Mouse (Mus musculus): ENCODE results near the gene Hoxc5. TPM values are rescaled to one million over a fixed set of nuclear protein-coding genes. Genes with fewer than 3 reads are reported as not detected.

The Hoxc5 gene
- polyA plus RNA-seq, 1 experiment from 2014 or later, result not detected

DNA sequence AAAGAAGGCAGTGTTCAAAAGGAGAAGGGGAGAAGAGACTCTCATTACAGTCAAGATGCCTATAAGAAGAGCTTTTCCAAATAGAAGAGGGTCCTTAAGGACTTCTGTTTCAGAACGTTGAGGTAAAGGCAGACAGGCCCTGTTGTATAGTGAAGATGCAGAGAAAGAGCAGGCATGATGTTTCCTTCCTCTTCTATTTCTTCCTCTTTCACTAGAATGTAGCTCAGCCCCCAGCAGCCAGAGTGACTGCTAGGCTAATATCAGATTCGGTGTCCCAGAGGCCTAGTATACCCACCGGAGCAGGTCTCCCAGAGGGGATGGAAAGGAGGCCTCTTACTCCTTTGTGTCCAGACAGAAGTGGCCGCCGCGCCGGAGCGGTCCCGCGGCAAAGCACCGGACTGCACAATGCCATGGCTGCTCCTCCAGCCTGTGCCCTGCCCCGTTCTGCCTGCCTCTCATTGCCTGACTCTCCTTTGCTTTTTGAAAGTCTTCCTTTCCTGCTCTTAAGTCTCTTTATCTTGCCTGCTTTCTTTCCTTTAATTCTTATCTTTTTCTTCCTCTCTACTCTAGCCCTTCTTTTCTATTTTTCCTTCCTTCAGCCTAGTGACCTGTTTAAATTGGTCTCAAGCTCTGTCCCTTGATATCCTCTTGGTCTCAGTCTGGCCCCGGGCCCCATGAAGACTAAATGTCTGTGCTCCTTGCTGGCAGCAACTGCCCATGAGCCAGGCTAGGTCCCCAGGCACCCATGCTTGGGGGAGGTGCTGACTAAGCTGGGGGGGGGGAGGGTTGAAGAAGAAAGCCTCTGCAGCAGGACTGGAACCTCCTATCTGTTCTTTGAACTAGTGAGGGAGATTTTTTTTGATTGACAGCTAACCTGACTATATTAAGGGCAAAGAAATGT, 11.6 kb downstream of the Hoxc5 start:
- no peaks in the 10 kb centered on the region for H3K36me3 ChIP-seq (ENCODE audit: control insufficient read depth, insufficient read depth, low read length)
- H3K4me3 ChIP-seq (ENCODE audit: low read depth, low read length), result no peak overlapping the region
- 1% methylated on average over 13 of the region's 13 CpGs for WGBS
- H3K9me3 ChIP-seq (ENCODE audit: control insufficient read depth, low read length), result no peaks in the 10 kb centered on the region
- ATAC-seq (replicated peaks; ENCODE audit: low FRiP score) (no peak), DNase-seq (ENCODE audit: low spot score) (no peak)
- H3K9ac ChIP-seq (ENCODE audit: low read length), result no peak overlapping the region
- no peak overlapping the region for H3K27ac ChIP-seq (ENCODE audit: low read depth, low read length)
- no peak overlapping the region for H3K4me2 ChIP-seq (ENCODE audit: low read depth, low read length, severe bottlenecking)
- H3K27me3 ChIP-seq (ENCODE audit: control insufficient read depth, insufficient read depth, low read length), result peaks cover 97% of the 10 kb centered on the region
- peaks cover 2% of the 10 kb centered on the region; the same call in 1 of the 2 replicates for H3K4me1 ChIP-seq (replicated peaks; ENCODE audit: control insufficient read depth, insufficient read depth, low read length)

DNA sequence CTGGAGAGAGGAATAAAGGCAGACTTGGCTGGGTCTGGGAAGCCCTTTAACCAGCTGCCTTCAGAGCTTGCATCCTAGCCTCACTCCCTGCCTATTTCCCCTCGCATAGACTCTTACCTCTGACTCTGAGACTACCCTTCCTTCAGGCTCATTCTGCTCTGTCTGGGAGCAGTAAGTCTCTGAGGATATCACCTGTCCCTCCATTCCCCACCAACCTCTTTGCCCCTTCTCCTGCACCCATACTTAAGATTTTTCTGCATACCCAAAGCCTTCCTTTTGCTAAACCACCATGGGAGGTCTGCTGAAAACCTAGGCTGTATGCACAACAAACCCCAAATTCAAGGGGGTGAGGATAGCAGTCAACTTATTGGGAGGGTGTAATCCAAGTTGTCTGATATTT, 12.7 kb downstream of the Hoxc5 start:
- 0% methylated on average over 1 of the region's 1 CpGs for WGBS
- H3K4me1 ChIP-seq (replicated peaks; ENCODE audit: control insufficient read depth, insufficient read depth, low read length), result peaks cover 2% of the 10 kb centered on the region; the same call in 1 of the 2 replicates
- DNase-seq (ENCODE audit: low spot score) (no peak), ATAC-seq (replicated peaks; ENCODE audit: low FRiP score) (no peak)
- H3K4me2 ChIP-seq (ENCODE audit: low read depth, low read length, severe bottlenecking), result no peak overlapping the region
- H3K9me3 ChIP-seq (ENCODE audit: control insufficient read depth, low read length), result no peaks in the 10 kb centered on the region
- H3K4me3 ChIP-seq (ENCODE audit: low read depth, low read length), result no peak overlapping the region
- no peak overlapping the region for H3K9ac ChIP-seq (ENCODE audit: low read length)
- H3K27ac ChIP-seq (ENCODE audit: low read depth, low read length), result no peak overlapping the region
- H3K36me3 ChIP-seq (ENCODE audit: control insufficient read depth, insufficient read depth, low read length), result no peaks in the 10 kb centered on the region
- H3K27me3 ChIP-seq (ENCODE audit: control insufficient read depth, insufficient read depth, low read length), result peaks cover 99% of the 10 kb centered on the region

DNA sequence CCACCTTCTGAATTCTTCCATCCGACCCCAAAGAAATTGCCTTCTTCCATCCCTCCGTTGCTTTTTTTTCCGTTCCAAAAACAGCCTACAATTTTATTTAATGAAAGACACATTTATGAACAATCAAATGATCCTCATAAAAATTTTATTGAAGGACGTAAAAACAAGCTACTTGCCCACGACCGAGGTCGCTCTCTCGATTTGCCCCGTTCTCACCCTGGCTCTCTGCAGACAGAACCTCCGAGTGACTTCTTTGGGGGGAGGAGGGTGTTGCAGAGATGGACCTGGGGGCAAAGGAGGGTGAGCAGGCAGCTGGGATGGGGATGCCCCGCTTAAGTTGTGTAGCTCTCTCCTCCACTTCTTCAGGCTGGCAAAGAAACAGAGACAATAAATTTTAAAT, 13.1 kb downstream of the Hoxc5 start:
- Histone ChIP-seq H3K27ac (ENCODE audit: low read depth, low read length) (no peak overlapping the region), H3K4me1 (replicated peaks; ENCODE audit: control insufficient read depth, insufficient read depth, low read length) (peaks cover 2% of the 10 kb centered on the region; the same call in 1 of the 2 replicates), H3K4me2 (ENCODE audit: low read depth, low read length, severe bottlenecking) (no peak overlapping the region), H3K27me3 (ENCODE audit: control insufficient read depth, insufficient read depth, low read length) (peaks cover 99% of the 10 kb centered on the region), H3K9ac (ENCODE audit: low read length) (no peak overlapping the region), H3K36me3 (ENCODE audit: control insufficient read depth, insufficient read depth, low read length) (no peaks in the 10 kb centered on the region), H3K4me3 (ENCODE audit: low read depth, low read length) (no peak overlapping the region), H3K9me3 (ENCODE audit: control insufficient read depth, low read length) (no peaks in the 10 kb centered on the region)
- DNase-seq (ENCODE audit: low spot score), result no peak
- 3% methylated on average over 11 of the region's 11 CpGs for WGBS
- ATAC-seq (replicated peaks; ENCODE audit: low FRiP score), result no peak

DNA sequence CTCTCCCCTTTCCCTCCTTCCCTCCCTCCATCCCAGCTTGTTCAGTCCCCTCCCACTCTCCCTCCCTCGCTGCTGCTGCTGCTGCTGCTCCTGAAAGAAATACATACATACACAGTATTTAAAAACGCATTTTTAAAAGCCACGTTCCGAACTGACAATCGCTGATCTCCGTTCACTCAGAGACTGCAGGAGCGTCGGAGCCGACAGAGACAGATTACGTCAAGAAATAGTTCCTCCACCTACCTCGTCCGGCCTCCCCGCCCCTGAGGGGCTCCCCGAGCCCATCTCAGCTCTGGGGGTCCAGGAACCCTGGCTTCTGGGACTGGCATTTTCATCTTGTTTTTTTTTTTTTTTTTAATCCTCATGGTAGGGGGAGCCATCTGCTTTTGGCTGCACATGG, 13.7 kb downstream of the Hoxc5 start:
- WGBS, result under 1% methylated on average over 14 of the region's 14 CpGs
- H3K9ac ChIP-seq (ENCODE audit: low read length), result no peak overlapping the region

DNA sequence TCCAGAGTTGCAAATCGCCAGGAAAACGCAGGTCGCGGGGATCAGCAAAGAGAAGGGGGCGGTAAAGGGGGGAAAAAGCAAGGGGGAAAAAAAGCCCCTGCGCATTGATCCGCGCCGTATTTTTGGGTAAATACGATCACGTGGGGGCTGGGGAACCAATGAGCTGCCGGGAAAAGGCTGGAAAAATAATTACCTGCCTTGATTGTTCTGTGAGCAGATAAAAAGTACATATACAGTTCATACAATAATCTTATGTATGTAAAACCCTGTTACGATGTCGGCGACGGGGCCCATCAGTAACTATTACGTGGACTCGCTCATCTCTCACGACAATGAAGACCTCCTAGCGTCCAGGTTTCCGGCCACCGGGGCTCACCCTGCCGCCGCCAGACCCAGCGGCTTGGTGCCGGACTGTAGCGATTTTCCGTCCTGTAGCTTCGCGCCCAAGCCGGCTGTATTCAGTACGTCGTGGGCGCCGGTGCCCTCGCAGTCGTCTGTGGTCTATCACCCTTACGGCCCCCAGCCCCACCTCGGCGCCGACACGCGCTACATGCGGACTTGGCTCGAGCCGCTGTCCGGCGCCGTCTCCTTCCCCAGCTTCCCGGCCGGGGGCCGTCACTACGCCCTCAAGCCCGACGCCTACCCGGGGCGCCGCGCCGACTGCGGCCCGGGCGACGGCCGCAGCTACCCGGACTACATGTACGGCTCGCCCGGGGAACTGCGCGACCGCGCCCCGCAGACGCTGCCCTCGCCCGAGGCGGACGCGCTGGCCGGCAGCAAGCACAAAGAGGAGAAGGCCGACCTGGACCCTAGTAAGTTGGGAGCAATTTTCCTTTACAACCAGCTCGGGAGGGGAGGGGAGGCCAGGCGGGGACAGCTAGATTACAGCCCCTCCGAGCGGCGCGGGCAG, 14.4 kb downstream of the Hoxc5 start:
- no peak overlapping the region for H3K9ac ChIP-seq (ENCODE audit: low read length)
- H3K4me1 ChIP-seq (replicated peaks; ENCODE audit: control insufficient read depth, insufficient read depth, low read length), result peaks cover 2% of the 10 kb centered on the region; the same call in 1 of the 2 replicates
- H3K4me3 ChIP-seq (ENCODE audit: low read depth, low read length), result peak overlapping the region; percentile 21
- no peaks in the 10 kb centered on the region for H3K36me3 ChIP-seq (ENCODE audit: control insufficient read depth, insufficient read depth, low read length)
- H3K27ac ChIP-seq (ENCODE audit: low read depth, low read length), result no peak overlapping the region
- no peaks in the 10 kb centered on the region for H3K9me3 ChIP-seq (ENCODE audit: control insufficient read depth, low read length)
- DNase-seq (ENCODE audit: low spot score) (no peak), ATAC-seq (replicated peaks; ENCODE audit: low FRiP score) (0 out of 2 replicates have a peak, but pooled peaks have one; percentile 39)
- peaks cover 99% of the 10 kb centered on the region for H3K27me3 ChIP-seq (ENCODE audit: control insufficient read depth, insufficient read depth, low read length)
- WGBS, result under 1% methylated on average over 88 of the region's 88 CpGs
- peak overlapping the region; percentile 28 for H3K4me2 ChIP-seq (ENCODE audit: low read depth, low read length, severe bottlenecking)

More for the DNA sequence above, 13.7 kb downstream of the Hoxc5 start:
- DNase-seq (ENCODE audit: low spot score) (no peak), ATAC-seq (replicated peaks; ENCODE audit: low FRiP score) (no peak)
- no peak overlapping the region for H3K27ac ChIP-seq (ENCODE audit: low read depth, low read length)
- H3K27me3 ChIP-seq (ENCODE audit: control insufficient read depth, insufficient read depth, low read length), result peaks cover 99% of the 10 kb centered on the region
- H3K36me3 ChIP-seq (ENCODE audit: control insufficient read depth, insufficient read depth, low read length), result no peaks in the 10 kb centered on the region
- no peak overlapping the region for H3K4me3 ChIP-seq (ENCODE audit: low read depth, low read length)
- H3K4me1 ChIP-seq (replicated peaks; ENCODE audit: control insufficient read depth, insufficient read depth, low read length), result peaks cover 2% of the 10 kb centered on the region; the same call in 1 of the 2 replicates
- peak overlapping the region; percentile 28; the same call in 1 of the 2 replicates for H3K4me2 ChIP-seq (ENCODE audit: low read depth, low read length, severe bottlenecking)
- no peaks in the 10 kb centered on the region for H3K9me3 ChIP-seq (ENCODE audit: control insufficient read depth, low read length)

DNA sequence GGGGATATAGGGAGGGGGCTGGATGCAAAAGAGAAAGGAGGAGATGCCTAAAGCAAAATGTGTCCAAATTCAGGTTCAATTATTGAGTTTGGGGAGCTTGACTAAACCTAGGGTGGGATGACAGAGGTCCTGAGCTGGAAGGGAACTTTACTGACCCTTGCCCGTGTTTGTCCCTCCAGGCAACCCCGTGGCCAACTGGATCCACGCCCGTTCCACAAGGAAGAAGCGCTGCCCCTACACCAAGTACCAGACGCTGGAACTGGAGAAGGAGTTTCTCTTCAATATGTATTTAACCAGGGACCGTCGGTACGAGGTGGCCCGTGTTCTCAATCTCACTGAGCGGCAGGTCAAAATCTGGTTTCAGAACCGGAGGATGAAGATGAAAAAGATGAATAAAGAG, 16.5 kb downstream of the Hoxc5 start:
- H3K36me3 ChIP-seq (ENCODE audit: control insufficient read depth, insufficient read depth, low read length), result no peaks in the 10 kb centered on the region
- ATAC-seq (replicated peaks; ENCODE audit: low FRiP score) (no peak), DNase-seq (ENCODE audit: low spot score) (no peak)
- H3K9ac ChIP-seq (ENCODE audit: low read length), result no peak overlapping the region
- no peak overlapping the region for H3K4me3 ChIP-seq (ENCODE audit: low read depth, low read length)
- no peaks in the 10 kb centered on the region for H3K9me3 ChIP-seq (ENCODE audit: control insufficient read depth, low read length)
- H3K4me1 ChIP-seq (replicated peaks; ENCODE audit: control insufficient read depth, insufficient read depth, low read length), result peaks cover 2% of the 10 kb centered on the region; the same call in 1 of the 2 replicates
- H3K27ac ChIP-seq (ENCODE audit: low read depth, low read length), result no peak overlapping the region
- WGBS, result under 1% methylated on average over 12 of the region's 12 CpGs
- no peak overlapping the region for H3K4me2 ChIP-seq (ENCODE audit: low read depth, low read length, severe bottlenecking)
- H3K27me3 ChIP-seq (ENCODE audit: control insufficient read depth, insufficient read depth, low read length), result peaks cover 99% of the 10 kb centered on the region

DNA sequence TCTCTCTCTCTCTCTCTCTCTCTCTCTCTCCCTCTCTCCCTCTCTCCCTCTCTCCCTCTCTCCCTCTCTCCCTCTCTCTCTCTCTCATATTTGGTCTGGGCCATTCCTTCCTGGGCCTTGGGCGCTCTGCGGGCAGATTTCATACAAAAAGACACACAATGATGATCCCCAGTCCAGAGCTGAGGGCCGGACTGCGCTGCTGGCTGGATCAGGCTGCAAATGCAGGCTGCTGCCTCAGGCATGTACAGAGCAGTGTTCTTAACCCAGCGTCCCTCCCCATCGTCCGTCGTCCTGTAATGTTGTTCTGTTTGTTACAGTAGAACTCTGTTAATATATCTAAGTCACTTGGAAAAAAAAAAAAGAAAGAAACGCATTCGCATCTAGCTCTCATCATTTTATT, 17.3 kb downstream of the Hoxc5 start:
- H3K27me3 ChIP-seq (ENCODE audit: control insufficient read depth, insufficient read depth, low read length), result peaks cover 99% of the 10 kb centered on the region
- H3K36me3 ChIP-seq (ENCODE audit: control insufficient read depth, insufficient read depth, low read length), result no peaks in the 10 kb centered on the region
- H3K9ac ChIP-seq (ENCODE audit: low read length), result no peak overlapping the region
- no peak overlapping the region for H3K4me2 ChIP-seq (ENCODE audit: low read depth, low read length, severe bottlenecking)
- H3K9me3 ChIP-seq (ENCODE audit: control insufficient read depth, low read length), result no peaks in the 10 kb centered on the region
- H3K4me1 ChIP-seq (replicated peaks; ENCODE audit: control insufficient read depth, insufficient read depth, low read length), result peaks cover 2% of the 10 kb centered on the region; the same call in 1 of the 2 replicates
- ATAC-seq (replicated peaks; ENCODE audit: low FRiP score) (no peak), DNase-seq (ENCODE audit: low spot score) (no peak)
- WGBS, result under 1% methylated on average over 10 of the region's 10 CpGs
- no peak overlapping the region for H3K27ac ChIP-seq (ENCODE audit: low read depth, low read length)
- H3K4me3 ChIP-seq (ENCODE audit: low read depth, low read length), result no peak overlapping the region

DNA sequence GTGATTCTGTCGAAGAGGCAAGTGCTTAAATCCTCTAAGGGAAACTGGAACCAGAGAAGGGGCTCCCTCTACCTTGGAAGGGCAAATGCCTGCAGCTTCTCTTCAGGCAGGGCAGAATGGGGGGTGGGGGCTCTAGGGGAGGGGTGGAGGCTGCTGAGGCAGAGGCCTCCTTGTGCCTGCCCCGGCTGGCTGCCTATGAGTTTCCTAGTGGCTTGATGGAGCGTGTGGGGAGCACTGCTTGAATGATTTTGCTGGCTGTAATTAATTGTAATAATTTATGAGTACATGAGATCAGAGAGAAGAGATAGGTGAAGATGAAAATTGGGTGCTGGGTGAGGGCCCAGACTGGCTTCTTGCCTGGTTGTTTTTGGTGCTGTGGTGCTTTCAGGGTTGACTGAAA, 17.7 kb downstream of the Hoxc5 start:
- Histone ChIP-seq H3K4me2 (ENCODE audit: low read depth, low read length, severe bottlenecking) (no peak overlapping the region), H3K27me3 (ENCODE audit: control insufficient read depth, insufficient read depth, low read length) (peaks cover 99% of the 10 kb centered on the region), H3K9me3 (ENCODE audit: control insufficient read depth, low read length) (no peaks in the 10 kb centered on the region), H3K4me1 (replicated peaks; ENCODE audit: control insufficient read depth, insufficient read depth, low read length) (peaks cover 2% of the 10 kb centered on the region; the same call in 1 of the 2 replicates), H3K27ac (ENCODE audit: low read depth, low read length) (no peak overlapping the region), H3K9ac (ENCODE audit: low read length) (no peak overlapping the region), H3K4me3 (ENCODE audit: low read depth, low read length) (no peak overlapping the region), H3K36me3 (ENCODE audit: control insufficient read depth, insufficient read depth, low read length) (no peaks in the 10 kb centered on the region)
- 3% methylated on average over 3 of the region's 3 CpGs for WGBS
- ATAC-seq (replicated peaks; ENCODE audit: low FRiP score) (no peak), DNase-seq (ENCODE audit: low spot score) (no peak)

Data from forebrain, embryonic 11.5 days (tissue).